8 mouse cellular contexts compared by ENCODE assay signal in genomic region chr3:94932809-94933564, GRCm38 (mm10). TPM values are rescaled to one million over a fixed set of nuclear protein-coding genes. Genes with fewer than 3 reads are reported as not detected.
DNase-seq lines count a peak whose midpoint lies in the region; ATAC-seq and TF ChIP-seq lines count a peak whose summit lies in the region.

Gene Selenbp1 (plus strand): TSS chr3:94933056.

- no peak for TF ChIP-seq CTCF in cortical plate, adult 2 months (IDR thresholded peaks at IDR 0.05; ENCODE audit: extremely low read depth, insufficient read depth, low read length)

- no peaks in the 10 kb centered on the region for H3K27me3 ChIP-seq in hindbrain, embryonic 13.5 days

- peak within 1 kb of the TSS; percentile 48 for H3K4me2 ChIP-seq in hindbrain, embryonic 13.5 days

- ATAC-seq in hindbrain, embryonic 13.5 days (ENCODE audit: low FRiP score): peak; percentile 84

- WGBS in hindbrain, embryonic 13.5 days: 25% methylated on average over 16 of the region's 16 CpGs

- no peaks in the 10 kb centered on the region for H3K36me3 ChIP-seq in hindbrain, embryonic 13.5 days

- peak within 1 kb of the TSS; percentile 33 for H3K4me3 ChIP-seq in cortical plate, adult 2 months (ENCODE audit: insufficient read depth, low read length)
- peak within 1 kb of the TSS; percentile 25; the same call in 1 of the 2 replicates for H3K4me3 ChIP-seq in hindbrain, embryonic 13.5 days

- no peaks in the 10 kb centered on the region for H3K9me3 ChIP-seq in hindbrain, embryonic 13.5 days

- peak within 1 kb of the TSS; percentile 55; the same call in 1 of the 2 replicates for H3K9ac ChIP-seq in hindbrain, embryonic 13.5 days

- TF ChIP-seq POLR2A in cortical plate, adult 2 months (IDR thresholded peaks at IDR 0.05; ENCODE audit: extremely low read depth, insufficient read depth, low read length): peak; percentile 77; the same call in 1 of the 2 replicates

- peak within 1 kb of the TSS; percentile 84 for H3K27ac ChIP-seq in cortical plate, adult 2 months (ENCODE audit: insufficient read depth, low read length)
- peak within 1 kb of the TSS; percentile 60 for H3K27ac ChIP-seq in hindbrain, embryonic 13.5 days

- DNase-seq in ZHBTc4 (ENCODE audit: low read depth, low spot score): peak; percentile 48
- DNase-seq in gastrocnemius, adult 18-20 months (ENCODE audit: low spot score): peak; percentile 83
- peak; percentile 28 to 44 for DNase-seq in layer of hippocampus, postnatal 25 days (ENCODE audit: extremely low spot score in 1 of 2, low spot score in 1 of 2)
- peak; percentile 96 for DNase-seq in lung, postnatal 10 days
- DNase-seq in ovary, postnatal 10 days (ENCODE audit: low spot score): peak; percentile 72
- peak; percentile 79 for DNase-seq in urinary bladder, postnatal 25 days (ENCODE audit: low spot score)

- no peaks in the 10 kb centered on the region for H3K4me1 ChIP-seq in cortical plate, adult 2 months (ENCODE audit: control insufficient read depth, insufficient read depth, low read length)
- H3K4me1 ChIP-seq in hindbrain, embryonic 13.5 days (replicated peaks): peaks cover 12% of the 10 kb centered on the region

RNA-seq across cellular contexts. Expression of gene Selenbp1, which starts in this region (rescaled TPM):
- 17.0 and 18.7 TPM in 2 replicates for polyA plus RNA-seq in cortical plate, adult 2 months (2012; rRNA removed)
- total RNA-seq in gastrocnemius, adult 18-20 months (2021): 10 to 100 TPM; 17.5 to 23.1 TPM
- polyA plus RNA-seq in hindbrain, embryonic 13.5 days (2015; fragmentation: Nextera tagmentation; extraction: Ambion mirVana): 10.1 and 14.1 TPM in 2 replicates
- total RNA-seq in layer of hippocampus, postnatal 25 days (2021): 10 to 100 TPM; 10.3 to 10.6 TPM

Comparison
In these comparisons a context has a peak if more than half of its experiments do, and no peak if none do; other contexts are left out.
1. Peak in every context shown above with its lines: DNase-seq, ATAC-seq, H3K4me3 ChIP-seq and H3K27ac ChIP-seq.
2. DNase-seq: peak in every context shown above with its lines; median percentile 96 in lung, postnatal 10 days; 83 in gastrocnemius, adult 18-20 months; 79 in urinary bladder, postnatal 25 days; 72 in ovary, postnatal 10 days; 48 in ZHBTc4; 36 in layer of hippocampus, postnatal 25 days.